10 mouse cellular contexts compared by ENCODE assay signal in the genomic region with DNA sequence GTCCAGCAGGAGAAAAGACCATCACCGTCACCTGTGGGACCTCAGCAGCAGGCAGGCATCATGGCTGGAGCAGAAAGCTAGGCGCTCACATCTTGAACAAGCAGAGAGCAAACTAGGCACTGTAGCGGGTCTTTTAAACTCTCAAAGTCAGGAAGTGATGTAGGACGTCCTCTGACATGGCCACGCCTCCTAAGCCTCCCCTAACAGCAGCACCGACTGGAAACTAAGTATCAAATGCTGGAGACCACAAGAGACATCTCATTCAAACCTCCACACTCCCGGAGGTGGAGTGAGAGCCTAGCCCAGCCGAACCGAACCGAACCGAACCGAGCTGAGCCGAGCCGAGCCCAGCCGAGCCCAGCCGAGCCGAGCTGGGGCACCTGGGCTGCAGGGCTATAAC. TPM values are rescaled to one million over a fixed set of nuclear protein-coding genes. Genes with fewer than 3 reads are reported as not detected.
DNase-seq lines count a peak whose midpoint lies in the region; ATAC-seq and TF ChIP-seq lines count a peak whose summit lies in the region.
"Had no signal": no experiment of that assay in that cellular context is flagged by ENCODE, and none has a peak within 500 bp of the region (broad histone marks: within the 10 kb centered on the region; RNA-seq: fewer than 3 reads in every experiment).

No protein-coding gene starts in this region.

- H3K9me3 ChIP-seq in hindbrain, embryonic 12.5 days (replicated peaks) = no peaks in the 10 kb centered on the region

- H3K36me3 ChIP-seq in hindbrain, embryonic 12.5 days = no peaks in the 10 kb centered on the region
- no peaks in the 10 kb centered on the region for H3K36me3 ChIP-seq in thymus, adult 2 months (ENCODE audit: control insufficient read depth, insufficient read depth, low read length)

- H3K4me3 ChIP-seq in hindbrain, embryonic 12.5 days = peak overlapping the region; percentile 17
- no peak overlapping the region for H3K4me3 ChIP-seq in thymus, adult 2 months (ENCODE audit: control insufficient read depth, insufficient read depth, low read length)
- H3K4me3 ChIP-seq: heart, adult 2 months; myocyte had no signal

- no peak overlapping the region for H3K9ac ChIP-seq in hindbrain, embryonic 12.5 days

- no peak overlapping the region for H3K27ac ChIP-seq in hindbrain, embryonic 12.5 days
- H3K27ac ChIP-seq in thymus, adult 2 months (ENCODE audit: control insufficient read depth, insufficient read depth, low read length) = no peak overlapping the region
- H3K27ac ChIP-seq: heart, adult 2 months had no signal

- TF ChIP-seq CTCF in thymus, adult 2 months (IDR thresholded peaks at IDR 0.05; ENCODE audit: borderline replicate concordance, control insufficient read depth, extremely low read depth, insufficient read depth, low read length, poor library complexity) = no peak

- DNase-seq in adrenal gland, adult 2 months = peak; percentile 20
- DNase-seq in adrenal gland, postnatal 14 days = no peak
- peak; percentile 40 for DNase-seq in brain, adult 2 months (ENCODE audit: low read depth, low spot score)
- DNase-seq in lung, postnatal 36 days = peak; percentile 13
- DNase-seq in layer of hippocampus, postnatal 14 days (ENCODE audit: low spot score in 2 of 2) = no peak
- no peak for DNase-seq in thymus, adult 2 months
- no peak for DNase-seq in gastrocnemius, postnatal 25 days

- H3K27me3 ChIP-seq in hindbrain, embryonic 12.5 days = peaks cover 4% of the 10 kb centered on the region; the same call in 1 of the 2 replicates
- no peaks in the 10 kb centered on the region; the same call in 1 of the 2 replicates for H3K27me3 ChIP-seq in thymus, adult 2 months (ENCODE audit: control insufficient read depth, insufficient read depth, low read length)

- peaks cover 13% of the 10 kb centered on the region for H3K4me1 ChIP-seq in hindbrain, embryonic 12.5 days
- H3K4me1 ChIP-seq in thymus, adult 2 months (replicated peaks; ENCODE audit: control insufficient read depth, insufficient read depth, low read length) = no peaks in the 10 kb centered on the region

- ATAC-seq in hindbrain, embryonic 12.5 days (ENCODE audit: low FRiP score) = no peak

- H3K4me2 ChIP-seq in hindbrain, embryonic 12.5 days (replicated peaks) = peak overlapping the region; percentile 34

- TF ChIP-seq POLR2A in thymus, adult 2 months (IDR thresholded peaks at IDR 0.05; ENCODE audit: control insufficient read depth, extremely low read depth, insufficient read depth, low read length, poor library complexity) = no peak

- WGBS in hindbrain, embryonic 12.5 days = 28% methylated on average over 17 of the region's 17 CpGs
- WGBS in thymus, adult 2 months = 40% methylated on average over 17 of the region's 17 CpGs

RNA-seq across cellular contexts. Expression of a gene that starts 15.2 kb away (rescaled TPM):
- total RNA-seq in adrenal gland, adult 2 months (2021) = 10 to 100 TPM; 74.6 to 87.7 TPM
- 59.2 and 65.3 TPM in 2 replicates for polyA plus RNA-seq in adrenal gland, adult 2 months (2012; rRNA removed)
- total RNA-seq in adrenal gland, postnatal 14 days (2021) = 66.7 and 85.8 TPM in 2 replicates
- 280 and 284 TPM in 2 replicates for polyA plus RNA-seq in hindbrain, embryonic 12.5 days (2016; fragmentation: Nextera tagmentation; extraction: Ambion mirVana)
- total RNA-seq in layer of hippocampus, postnatal 14 days (2021) = 100 to 1,000 TPM; 139 to 147 TPM
- polyA plus RNA-seq in thymus, adult 2 months (2012; rRNA removed) = 155 and 173 TPM in 2 replicates
- total RNA-seq in gastrocnemius, postnatal 25 days (2021) = 10 to 100 TPM; 43.1 to 43.9 TPM

RNA-seq across cellular contexts. Expression of a gene that starts 34.5 kb away (rescaled TPM):
- 1 to 10 TPM in 1 of 2 experiments, under 1 TPM in 1; 0.20 to 6.3 TPM for total RNA-seq in adrenal gland, adult 2 months (2021)
- 0.36 and 3.8 TPM in 2 replicates for polyA plus RNA-seq in adrenal gland, adult 2 months (2012; rRNA removed)
- 0.19 and 0.23 TPM in 2 replicates for total RNA-seq in adrenal gland, postnatal 14 days (2021)
- polyA plus RNA-seq in hindbrain, embryonic 12.5 days (2016; fragmentation: Nextera tagmentation; extraction: Ambion mirVana) = not detected in 2 replicates
- total RNA-seq in layer of hippocampus, postnatal 14 days (2021) = 10 to 100 TPM; 69.2 to 72.7 TPM
- polyA plus RNA-seq in thymus, adult 2 months (2012; rRNA removed) = not detected in 2 replicates
- total RNA-seq in gastrocnemius, postnatal 25 days (2021) = not detected

RNA-seq across cellular contexts. Expression of a gene that starts 45.6 kb away (rescaled TPM):
- 1 to 10 TPM; 1.9 to 4.1 TPM for total RNA-seq in adrenal gland, adult 2 months (2021)
- polyA plus RNA-seq in adrenal gland, adult 2 months (2012; rRNA removed) = 2.9 and 3.1 TPM in 2 replicates
- total RNA-seq in adrenal gland, postnatal 14 days (2021) = 6.8 and 7.3 TPM in 2 replicates
- 32.2 and 39.2 TPM in 2 replicates for polyA plus RNA-seq in hindbrain, embryonic 12.5 days (2016; fragmentation: Nextera tagmentation; extraction: Ambion mirVana)
- total RNA-seq in layer of hippocampus, postnatal 14 days (2021) = 1 to 10 TPM; 1.4 to 1.8 TPM
- 2.0 and 3.4 TPM in 2 replicates for polyA plus RNA-seq in thymus, adult 2 months (2012; rRNA removed)
- total RNA-seq in gastrocnemius, postnatal 25 days (2021) = 1 to 10 TPM; 7.3 to 7.7 TPM

Comparison
In these comparisons a context has a peak if more than half of its experiments do, and no peak if none do; other contexts are left out.
1. DNase-seq: peak in adrenal gland, adult 2 months (single experiment), brain, adult 2 months (single experiment) and lung, postnatal 36 days (single experiment); none in adrenal gland, postnatal 14 days (single experiment), layer of hippocampus, postnatal 14 days (0 of 2), thymus, adult 2 months (single experiment) and gastrocnemius, postnatal 25 days (single experiment).
2. RNA of a gene that starts 34.5 kb away (total RNA-seq): 69.2 to 72.7 TPM in layer of hippocampus, postnatal 14 days; 0.20 to 6.3 TPM in adrenal gland, adult 2 months, 0.19 to 0.23 TPM in adrenal gland, postnatal 14 days and not detected in gastrocnemius, postnatal 25 days; every median in the first group is over 4 times any median in the second.